In genomic region chr17:14288015-14288616, GRCm38 (mm10) we compare ENCODE assay signal across 8 mouse cellular contexts. TPM values are rescaled to one million over a fixed set of nuclear protein-coding genes. Genes with fewer than 3 reads are reported as not detected.
DNase-seq lines count a peak whose midpoint lies in the region; ATAC-seq and TF ChIP-seq lines count a peak whose summit lies in the region.
"Had no signal": no experiment of that assay in that cellular context is flagged by ENCODE, and none has a peak within 500 bp of the region (broad histone marks: within the 10 kb centered on the region; RNA-seq: fewer than 3 reads in every experiment).

No protein-coding gene starts in this region.

- H3K27me3 ChIP-seq in stomach, embryonic 16.5 days (ENCODE audit: control insufficient read depth, insufficient read depth, low read length), result no peaks in the 10 kb centered on the region

- H3K9ac ChIP-seq in stomach, embryonic 16.5 days (ENCODE audit: low read length), result no peak overlapping the region

- H3K4me3 ChIP-seq in cortical plate, adult 2 months (ENCODE audit: insufficient read depth, low read length), result no peak overlapping the region
- no peak overlapping the region for H3K4me3 ChIP-seq in stomach, embryonic 16.5 days (replicated peaks; ENCODE audit: low read length)
- H3K4me3 ChIP-seq: myocyte had no signal

- H3K4me2 ChIP-seq in stomach, embryonic 16.5 days (ENCODE audit: low read depth, low read length), result no peak overlapping the region

- whole genome bisulfite sequencing in stomach, embryonic 16.5 days, result 39% methylated on average over 7 of the region's 7 CpGs

- no peaks in the 10 kb centered on the region for H3K4me1 ChIP-seq in cortical plate, adult 2 months (ENCODE audit: control insufficient read depth, insufficient read depth, low read length)
- H3K4me1 ChIP-seq in stomach, embryonic 16.5 days (ENCODE audit: control insufficient read depth, insufficient read depth, low read length), result no peaks in the 10 kb centered on the region

- no peaks in the 10 kb centered on the region for H3K9me3 ChIP-seq in stomach, embryonic 16.5 days (replicated peaks; ENCODE audit: control insufficient read depth, low read length)

- peak; percentile 91 for DNase-seq in adrenal gland, postnatal 10 days
- peak; percentile 80 for DNase-seq in gastrocnemius, postnatal 14 days
- peak; percentile 79 for DNase-seq in kidney, adult 18-20 months
- peak; percentile 92 for DNase-seq in left cerebral cortex, postnatal 4 days
- peak; percentile 3 to 5 for DNase-seq in natural killer cell, adult 2 months (ENCODE audit: low spot score in 2 of 2)

- TF ChIP-seq CTCF in cortical plate, adult 2 months (IDR thresholded peaks at IDR 0.05; ENCODE audit: extremely low read depth, insufficient read depth, low read length), result peak; percentile 81

- no peaks in the 10 kb centered on the region for H3K36me3 ChIP-seq in stomach, embryonic 16.5 days (ENCODE audit: control insufficient read depth, insufficient read depth, low read length)

- TF ChIP-seq POLR2A in cortical plate, adult 2 months (IDR thresholded peaks at IDR 0.05; ENCODE audit: extremely low read depth, insufficient read depth, low read length), result no peak

- intact Hi-C loops in gastrocnemius, postnatal 14 days (cut with DNase I; ENCODE audit: low total_unique reads), result loop anchor here (5.0 kb wide), 1 partner anchor 229 kb away; no protein-coding TSS in a partner anchor
- intact Hi-C loops in left cerebral cortex, postnatal 4 days (cut with DNase I), result loop anchor here (5.0 to 10.0 kb wide), 2 partner anchors 229 to 617 kb away; no protein-coding TSS in a partner anchor

- H3K27ac ChIP-seq in cortical plate, adult 2 months (ENCODE audit: insufficient read depth, low read length), result no peak overlapping the region
- no peak overlapping the region for H3K27ac ChIP-seq in stomach, embryonic 16.5 days (ENCODE audit: low read length)

- ATAC-seq in stomach, embryonic 16.5 days (ENCODE audit: insufficient read depth, low FRiP score), result peak; percentile 77; the same call in 1 of the 2 replicates

RNA-seq across cellular contexts. Expression of gene Smoc2, which starts 8.8 kb away (rescaled TPM):
- 10 to 100 TPM; 31.8 to 39.5 TPM for total RNA-seq in adrenal gland, postnatal 10 days (2021)
- polyA plus RNA-seq in cortical plate, adult 2 months (2012; rRNA removed), result 11.0 and 14.2 TPM in 2 replicates
- total RNA-seq in gastrocnemius, postnatal 14 days (2021), result 10 to 100 TPM; 59.7 to 74.4 TPM
- 1 to 10 TPM; 3.6 to 4.1 TPM for total RNA-seq in left cerebral cortex, postnatal 4 days (2021)
- polyA plus RNA-seq in stomach, embryonic 16.5 days (2015; fragmentation: Nextera tagmentation; extraction: Ambion mirVana), result 137 and 139 TPM in 2 replicates

Comparison
In these comparisons a context has a peak if more than half of its experiments do, and no peak if none do; other contexts are left out.
1. DNase-seq: peak in every context shown above with its lines; median percentile 92 in left cerebral cortex, postnatal 4 days; 91 in adrenal gland, postnatal 10 days; 80 in gastrocnemius, postnatal 14 days; 79 in kidney, adult 18-20 months; 4 in natural killer cell, adult 2 months.
2. RNA of gene Smoc2, which starts 8.8 kb away (total RNA-seq): 59.7 to 74.4 TPM in gastrocnemius, postnatal 14 days and 31.8 to 39.5 TPM in adrenal gland, postnatal 10 days; 3.6 to 4.1 TPM in left cerebral cortex, postnatal 4 days; every median in the first group is over 4 times any median in the second.